9 mouse cellular contexts compared by ENCODE assay signal in the genomic region with DNA sequence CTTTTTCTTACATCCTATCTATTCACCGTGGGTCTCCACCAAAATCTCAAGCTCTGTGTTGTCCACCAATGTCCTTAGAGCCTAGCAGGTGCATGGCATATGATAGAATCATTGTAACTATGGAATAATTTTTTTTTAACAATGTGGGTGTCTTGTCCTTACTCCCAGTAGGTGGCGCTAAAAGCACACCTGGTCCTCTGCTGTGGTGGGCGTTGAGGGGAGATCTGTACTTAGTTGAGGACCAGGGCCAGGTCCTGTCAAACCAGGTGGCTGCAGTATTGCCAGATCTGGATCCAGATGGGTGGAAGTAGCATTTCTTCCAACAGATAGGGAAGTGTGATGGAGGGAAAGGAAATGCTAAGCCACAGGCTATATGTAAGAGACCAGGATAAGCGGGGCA. TPM values are rescaled to one million over a fixed set of nuclear protein-coding genes. Genes with fewer than 3 reads are reported as not detected.
DNase-seq lines count a peak whose midpoint lies in the region; ATAC-seq and TF ChIP-seq lines count a peak whose summit lies in the region.
"Had no signal": no experiment of that assay in that cellular context is flagged by ENCODE, and none has a peak within 500 bp of the region (broad histone marks: within the 10 kb centered on the region; RNA-seq: fewer than 3 reads in every experiment).

No protein-coding gene starts in this region.

- no peaks in the 10 kb centered on the region for H3K27me3 ChIP-seq in MEL (ENCODE audit: control insufficient read depth in 1 of 2, insufficient read depth in 2 of 2, low read length in 2 of 2)
- H3K27me3 ChIP-seq in forebrain, embryonic 13.5 days = no peaks in the 10 kb centered on the region
- no peaks in the 10 kb centered on the region; the same call in 1 of the 2 replicates for H3K27me3 ChIP-seq in liver, embryonic 14.5 days (ENCODE audit: control insufficient read depth, insufficient read depth, low read length)

- H3K36me3 ChIP-seq in MEL (ENCODE audit: control insufficient read depth in 1 of 2, insufficient read depth in 2 of 2, low read length in 2 of 2) = peaks cover 0 to under 1% of the 10 kb centered on the region in 2 experiments
- peaks cover 42% of the 10 kb centered on the region for H3K36me3 ChIP-seq in forebrain, embryonic 13.5 days (ENCODE audit: poor library complexity, severe bottlenecking)
- H3K36me3 ChIP-seq in liver, embryonic 14.5 days (replicated peaks; ENCODE audit: control insufficient read depth, insufficient read depth, low read depth) = no peaks in the 10 kb centered on the region
- H3K36me3 ChIP-seq: liver, embryonic 15.5 days had no signal

- H3K27ac ChIP-seq in MEL (ENCODE audit: control insufficient read depth, low read depth, low read length) = no peak overlapping the region
- no peak overlapping the region for H3K27ac ChIP-seq in forebrain, embryonic 13.5 days
- no peak overlapping the region for H3K27ac ChIP-seq in liver, embryonic 14.5 days
- H3K27ac ChIP-seq: liver, embryonic 15.5 days had no signal

- intact Hi-C loops in left cerebral cortex, postnatal 14 days (cut with DNase I) = loop anchor here (2.0 kb wide), 1 partner anchor 40 kb away; no protein-coding TSS in a partner anchor

- H3K4me3 ChIP-seq in MEL (ENCODE audit: control insufficient read depth in 1 of 2, insufficient read depth in 1 of 2, low read depth in 2 of 2, low read length in 2 of 2) = no peak overlapping the region
- no peak overlapping the region for H3K4me3 ChIP-seq in forebrain, embryonic 13.5 days
- no peak overlapping the region for H3K4me3 ChIP-seq in liver, embryonic 14.5 days (ENCODE audit: insufficient read depth in 1 of 2, low read depth in 2 of 2, low read length in 2 of 2)
- H3K4me3 ChIP-seq: liver, embryonic 15.5 days had no signal

- 25% methylated on average over 4 of the region's 4 CpGs for WGBS in forebrain, embryonic 13.5 days
- WGBS in liver, embryonic 14.5 days (ENCODE audit: insufficient replicate concordance) = 23% methylated on average over 4 of the region's 4 CpGs

- peak; percentile 82 for TF ChIP-seq RAD21 in MEL (IDR thresholded peaks at IDR 0.05; ENCODE audit: low read depth, low read length)

- TF ChIP-seq CTCF in MEL (IDR thresholded peaks at IDR 0.05 in 2 of 3, conservative IDR thresholded peaks at IDR 0.05 in 1 of 3; ENCODE audit: control insufficient read depth in 1 of 3, insufficient read depth in 1 of 3, low read depth in 2 of 3, low read length in 3 of 3, poor library complexity in 1 of 3, severe bottlenecking in 1 of 3) = peak; percentile 72 to 89 (median 75)
- peak; percentile 75 for TF ChIP-seq CTCF in liver, embryonic 14.5 days (IDR thresholded peaks at IDR 0.05; ENCODE audit: low read depth)

- no peak for TF ChIP-seq EP300 in MEL (IDR thresholded peaks at IDR 0.05; ENCODE audit: low read depth in 1 of 2, low read length in 2 of 2)
- TF ChIP-seq EP300 in liver, embryonic 14.5 days (IDR thresholded peaks at IDR 0.05; ENCODE audit: low read depth) = no peak

- H3K4me2 ChIP-seq in forebrain, embryonic 13.5 days = no peak overlapping the region
- no peak overlapping the region for H3K4me2 ChIP-seq in liver, embryonic 14.5 days (ENCODE audit: low read depth)
- H3K4me2 ChIP-seq: liver, embryonic 15.5 days had no signal

- DNase-seq in layer of hippocampus, adult 11-12 months (ENCODE audit: low spot score) = peak; percentile 46
- DNase-seq in layer of hippocampus, adult 8-10 months (ENCODE audit: low spot score in 2 of 2) = no peak
- DNase-seq in MEL (ENCODE audit: low read depth, low spot score) = peak; percentile 63
- DNase-seq in liver, embryonic 14.5 days (ENCODE audit: low read depth in 3 of 3, low spot score in 3 of 3) = no peak
- DNase-seq in thymus, postnatal 0 days (ENCODE audit: low spot score) = peak; percentile 75
- DNase-seq in left cerebral cortex, postnatal 14 days (ENCODE audit: low spot score in 2 of 2) = no peak
- no peak for DNase-seq in right cerebral cortex, postnatal 25 days

- ATAC-seq in forebrain, embryonic 13.5 days = 0 out of 2 replicates have a peak, but pooled peaks have one; percentile 61
- ATAC-seq in liver, embryonic 14.5 days (ENCODE audit: insufficient read depth) = no peak

- no peak for TF ChIP-seq POLR2A in MEL (IDR thresholded peaks at IDR 0.05; ENCODE audit: control insufficient read depth in 1 of 2, insufficient read depth in 1 of 2, low read depth in 1 of 2, low read length in 2 of 2, poor library complexity in 1 of 2)

- H3K79me2 ChIP-seq in MEL (ENCODE audit: control insufficient read depth, insufficient read depth, low read length, poor library complexity) = no peaks in the 10 kb centered on the region

- peaks cover 0 to 2% of the 10 kb centered on the region in 2 experiments; a peak in 1 of 4 replicates for H3K4me1 ChIP-seq in MEL (ENCODE audit: control insufficient read depth in 1 of 2, insufficient read depth in 2 of 2, low read length in 2 of 2)
- H3K4me1 ChIP-seq in forebrain, embryonic 13.5 days = no peaks in the 10 kb centered on the region
- no peaks in the 10 kb centered on the region for H3K4me1 ChIP-seq in liver, embryonic 14.5 days (replicated peaks; ENCODE audit: control insufficient read depth in 2 of 2, insufficient read depth in 2 of 2, low read length in 1 of 2)
- H3K4me1 ChIP-seq: liver, embryonic 15.5 days had no signal

- no peaks in the 10 kb centered on the region for H3K9me3 ChIP-seq in MEL (replicated peaks; ENCODE audit: insufficient read depth, low read length)
- no peaks in the 10 kb centered on the region for H3K9me3 ChIP-seq in forebrain, embryonic 13.5 days (replicated peaks)
- H3K9me3 ChIP-seq in liver, embryonic 14.5 days (ENCODE audit: control insufficient read depth, low read length) = no peaks in the 10 kb centered on the region
- H3K9me3 ChIP-seq: liver, embryonic 15.5 days had no signal

- no peak overlapping the region for H3K9ac ChIP-seq in MEL (ENCODE audit: control insufficient read depth, low read depth, low read length, poor library complexity, severe bottlenecking)
- no peak overlapping the region for H3K9ac ChIP-seq in forebrain, embryonic 13.5 days
- no peak overlapping the region for H3K9ac ChIP-seq in liver, embryonic 14.5 days (replicated peaks)
- H3K9ac ChIP-seq: liver, embryonic 15.5 days had no signal

TF ChIP-seq in MEL, 35 proteins besides CTCF, POLR2A, EP300 and RAD21:
- peak; percentile 65 for TF ChIP-seq ZC3H11A (IDR thresholded peaks at IDR 0.05; ENCODE audit: low read depth, low read length)
- TF ChIP-seq SMC3 (IDR thresholded peaks at IDR 0.05; ENCODE audit: low read depth, low read length) = peak; percentile 74
- TF ChIP-seq TBP (IDR thresholded peaks at IDR 0.05; ENCODE audit: low read depth, low read length) = 0 out of 2 replicates have a peak, but pooled peaks have one; percentile 12
- TF ChIP-seq TAL1 (IDR thresholded peaks at IDR 0.05; ENCODE audit: low read length) = no peak
- no peak for TF ChIP-seq NRF1 (IDR thresholded peaks at IDR 0.05; ENCODE audit: insufficient read depth, low read depth, low read length, poor library complexity, severe bottlenecking)
- TF ChIP-seq ZNF384 (IDR thresholded peaks at IDR 0.05; ENCODE audit: low read depth, low read length) = peak; percentile 88
- no peak for TF ChIP-seq TCF12 (IDR thresholded peaks at IDR 0.05; ENCODE audit: low read depth, low read length)
- TF ChIP-seq ZMIZ1 (IDR thresholded peaks at IDR 0.05; ENCODE audit: low read depth, low read length) = no peak

RNA-seq across cellular contexts. Expression of a gene that starts 16.6 kb away (rescaled TPM):
- 10 to 100 TPM; 26.7 to 32.6 (median 30.9) TPM for total RNA-seq in layer of hippocampus, adult 8-10 months (2022)
- total RNA-seq in MEL (2012; rRNA removed) = 8.4 and 14.3 TPM in 2 replicates
- 1 to 10 TPM in 1 of 2 experiments, not detected in 1; 8.8 TPM for polyA plus RNA-seq in MEL (2012; ENCODE audit: insufficient read depth in 1 of 2, insufficient read length in 2 of 2, low read depth in 1 of 2, low replicate concordance in 2 of 2, missing spikeins in 1 of 2)
- polyA plus RNA-seq in forebrain, embryonic 13.5 days (2015; fragmentation: Nextera tagmentation; extraction: Ambion mirVana) = 26.7 and 28.2 TPM in 2 replicates
- polyA plus RNA-seq in liver, embryonic 14.5 days (2012; rRNA removed) = 0.03 and 0.08 TPM in 2 replicates
- 0.22 TPM in 1 of 2 replicates, not detected in the other for polyA plus RNA-seq in liver, embryonic 14.5 days (2014; fragmentation: Nextera tagmentation; extraction: Ambion mirVana)
- 2.4 and 2.7 TPM in 2 replicates for polyA plus RNA-seq in thymus, postnatal 0 days (2015; fragmentation: Nextera tagmentation; extraction: Ambion mirVana)
- 10 to 100 TPM; 57.2 to 63.3 TPM for total RNA-seq in left cerebral cortex, postnatal 14 days (2021)

RNA-seq across cellular contexts. Expression of a gene that starts 51.0 kb away (rescaled TPM):
- 10 to 100 TPM; 25.0 to 29.0 (median 27.5) TPM for total RNA-seq in layer of hippocampus, adult 8-10 months (2022)
- not detected in 2 replicates for total RNA-seq in MEL (2012; rRNA removed)
- not detected for polyA plus RNA-seq in MEL (2012; ENCODE audit: insufficient read depth in 1 of 2, insufficient read length in 2 of 2, low read depth in 1 of 2, low replicate concordance in 2 of 2, missing spikeins in 1 of 2)
- 59.3 and 63.3 TPM in 2 replicates for polyA plus RNA-seq in forebrain, embryonic 13.5 days (2015; fragmentation: Nextera tagmentation; extraction: Ambion mirVana)
- polyA plus RNA-seq in liver, embryonic 14.5 days (2012; rRNA removed) = 0.37 and 0.53 TPM in 2 replicates
- polyA plus RNA-seq in liver, embryonic 14.5 days (2014; fragmentation: Nextera tagmentation; extraction: Ambion mirVana) = 0.44 and 0.52 TPM in 2 replicates
- polyA plus RNA-seq in thymus, postnatal 0 days (2015; fragmentation: Nextera tagmentation; extraction: Ambion mirVana) = 1.2 and 1.6 TPM in 2 replicates
- 10 to 100 TPM; 20.6 to 23.4 TPM for total RNA-seq in left cerebral cortex, postnatal 14 days (2021)

RNA-seq across cellular contexts. Expression of a gene that starts 58.6 kb away (rescaled TPM):
- total RNA-seq in layer of hippocampus, adult 8-10 months (2022) = 100 to 1,000 TPM; 280 to 333 (median 312) TPM
- total RNA-seq in MEL (2012; rRNA removed) = 68.3 and 82.3 TPM in 2 replicates
- polyA plus RNA-seq in MEL (2012; ENCODE audit: insufficient read depth in 1 of 2, insufficient read length in 2 of 2, low read depth in 1 of 2, low replicate concordance in 2 of 2, missing spikeins in 1 of 2) = 100 to 1,000 TPM in 1 of 2 experiments, not detected in 1; 134 TPM
- 70.7 and 71.3 TPM in 2 replicates for polyA plus RNA-seq in forebrain, embryonic 13.5 days (2015; fragmentation: Nextera tagmentation; extraction: Ambion mirVana)
- 24.2 and 28.3 TPM in 2 replicates for polyA plus RNA-seq in liver, embryonic 14.5 days (2012; rRNA removed)
- 26.8 and 27.3 TPM in 2 replicates for polyA plus RNA-seq in liver, embryonic 14.5 days (2014; fragmentation: Nextera tagmentation; extraction: Ambion mirVana)
- polyA plus RNA-seq in thymus, postnatal 0 days (2015; fragmentation: Nextera tagmentation; extraction: Ambion mirVana) = 91.9 and 106 TPM in 2 replicates
- total RNA-seq in left cerebral cortex, postnatal 14 days (2021) = 100 to 1,000 TPM; 233 to 251 TPM

Comparison
In these comparisons a context has a peak if more than half of its experiments do, and no peak if none do; other contexts are left out.
1. DNase-seq: peak in layer of hippocampus, adult 11-12 months (single experiment), MEL (single experiment) and thymus, postnatal 0 days (single experiment); none in layer of hippocampus, adult 8-10 months (0 of 2), liver, embryonic 14.5 days (0 of 3), left cerebral cortex, postnatal 14 days (0 of 2) and right cerebral cortex, postnatal 25 days (single experiment).
2. RNA of a gene that starts 51.0 kb away (polyA plus RNA-seq): 59.3 to 63.3 TPM in forebrain, embryonic 13.5 days; 1.2 to 1.6 TPM in thymus, postnatal 0 days, 0.37 to 0.53 TPM in liver, embryonic 14.5 days and not detected in MEL; every median in the first group is over 10 times any median in the second.